Mouse (Mus musculus): Measurements from ENCODE around the gene Snd1.
"Not testable (repeated sequence)": the region's sequence is repeated elsewhere in the genome, so short reads cannot be mapped to it uniquely, and the experiment has no call there.

Gene Snd1

GRCm38 (mm10) chr6:28482711-28483315 lies 7.9 kb downstream of the Snd1 start:
- in situ Hi-C loops (cut with MseI, MboI), result no loop called here

GRCm38 (mm10) chr6:28486008-28486407 lies 11.1 kb downstream of the Snd1 start:
- in situ Hi-C loops (cut with MseI, MboI), result no loop called here

DNA sequence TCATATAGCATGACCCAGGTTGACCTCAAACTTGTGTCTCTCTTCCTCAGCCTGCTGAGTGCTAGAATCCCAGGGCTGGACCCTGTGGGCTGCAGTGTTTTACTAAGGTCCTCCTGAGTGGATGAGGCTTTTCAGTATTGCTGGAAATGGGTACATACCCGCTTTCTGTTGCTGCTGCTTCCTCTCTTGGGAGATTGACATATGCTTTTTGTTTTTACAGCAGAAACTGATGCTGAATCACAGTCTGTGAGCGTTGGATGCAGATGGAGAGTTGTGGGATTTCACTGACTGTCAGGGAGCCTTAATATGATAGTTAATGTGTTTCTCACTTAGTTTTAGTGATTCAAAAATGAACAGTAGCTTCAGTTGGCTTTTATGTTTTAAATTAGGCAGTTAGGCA lies 11.5 kb downstream of the Snd1 start:
- in situ Hi-C loops (cut with MseI, MboI), result no loop called here

DNA sequence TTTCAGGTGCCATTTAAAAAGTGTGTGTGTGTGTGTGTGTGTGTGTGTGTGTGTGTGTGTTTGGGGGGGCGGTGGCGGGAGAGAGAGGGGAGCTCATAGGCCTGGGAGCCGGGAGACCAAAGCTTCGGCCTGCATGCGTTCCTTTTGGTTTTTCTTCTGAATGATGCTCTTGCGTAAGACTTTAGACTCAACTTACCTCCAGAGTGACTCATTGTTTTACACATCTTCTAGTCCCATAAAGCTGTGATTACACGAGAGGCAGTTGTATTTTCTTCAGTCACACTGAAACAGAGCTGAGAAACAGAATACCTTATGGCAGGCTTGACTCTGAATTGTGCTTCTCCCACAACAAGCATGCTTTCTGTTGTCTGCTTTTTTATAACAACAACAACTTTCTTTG lies 12.0 kb downstream of the Snd1 start:
- in situ Hi-C loops (cut with MseI, MboI), result no loop called here

- in situ Hi-C loops (cut with MseI, MboI), result no loop called here
These were observed 13.4 kb downstream of the Snd1 start for GRCm38 (mm10) chr6:28488204-28488851.

GRCm38 (mm10) chr6:28490612-28491011 lies 15.7 kb downstream of the Snd1 start:
- in situ Hi-C loops (cut with MseI, MboI), result no loop called here

- in situ Hi-C loops (cut with MseI, MboI), result no loop called here
These were observed 16.3 kb downstream of the Snd1 start for GRCm38 (mm10) chr6:28491198-28491597.

- in situ Hi-C loops (cut with MseI, MboI), result no loop called here
These were observed 22.9 kb downstream of the Snd1 start for GRCm38 (mm10) chr6:28497837-28498236.

DNA sequence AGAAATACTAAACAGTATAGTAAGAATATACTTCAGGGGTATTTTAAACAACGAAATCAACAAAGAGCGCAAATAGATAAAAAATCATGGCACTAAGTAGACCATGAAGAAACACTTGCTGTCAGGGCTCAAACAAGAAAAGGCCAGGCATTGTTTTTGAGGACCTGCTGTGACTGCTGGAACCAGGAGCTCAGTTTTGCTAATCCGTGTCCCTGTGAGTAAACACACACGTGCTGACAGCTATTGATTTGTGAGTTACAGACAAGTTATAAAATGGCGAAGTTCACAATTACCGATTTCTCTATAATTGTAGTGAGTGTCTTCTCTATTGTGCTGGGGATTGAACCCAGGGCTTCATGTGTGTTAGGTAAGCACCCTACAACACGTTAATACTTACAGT lies 27.6 kb downstream of the Snd1 start:
- in situ Hi-C loops (cut with MseI, MboI), result no loop called here

DNA sequence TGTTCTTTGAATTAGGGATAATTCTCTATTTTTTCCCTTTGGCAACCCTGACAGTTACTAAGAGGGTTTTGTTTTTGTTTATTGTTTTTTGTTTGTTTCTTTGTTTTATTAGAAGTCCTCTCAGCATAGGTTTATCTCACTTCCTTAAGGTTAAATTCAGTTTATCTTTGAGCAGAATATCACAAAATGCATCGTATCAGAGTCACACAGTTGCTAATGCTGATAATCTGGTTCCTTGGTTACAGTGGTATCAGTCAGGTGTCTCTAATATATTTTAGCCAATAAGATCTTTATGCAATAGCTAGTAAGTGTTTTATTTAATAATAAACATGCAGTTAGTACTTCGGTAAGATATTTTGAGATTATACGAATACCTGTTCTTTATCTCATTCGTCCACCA lies 28.2 kb downstream of the Snd1 start:
- in situ Hi-C loops (cut with MseI, MboI), result no loop called here

DNA sequence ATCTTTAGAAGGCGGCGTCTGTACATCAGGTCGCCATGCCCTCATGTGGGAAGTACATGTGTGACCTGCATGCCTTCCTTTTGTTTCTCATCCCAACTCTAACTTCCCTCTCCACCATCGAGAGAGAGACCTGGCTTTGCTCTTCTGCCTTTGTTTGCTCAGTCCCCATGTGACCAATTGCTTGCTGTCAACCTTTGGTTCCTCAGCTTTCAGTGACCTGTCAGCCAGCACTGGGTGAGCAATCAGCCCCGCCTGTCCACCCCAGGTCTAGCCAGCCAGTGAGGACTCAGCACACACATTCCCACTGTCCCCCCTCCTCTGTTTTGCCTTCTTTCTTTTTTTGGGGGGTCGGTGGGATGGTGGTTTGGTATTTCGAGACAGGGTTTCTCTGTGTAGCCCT lies 29.7 kb downstream of the Snd1 start:
- in situ Hi-C loops (cut with MseI, MboI), result no loop called here

DNA sequence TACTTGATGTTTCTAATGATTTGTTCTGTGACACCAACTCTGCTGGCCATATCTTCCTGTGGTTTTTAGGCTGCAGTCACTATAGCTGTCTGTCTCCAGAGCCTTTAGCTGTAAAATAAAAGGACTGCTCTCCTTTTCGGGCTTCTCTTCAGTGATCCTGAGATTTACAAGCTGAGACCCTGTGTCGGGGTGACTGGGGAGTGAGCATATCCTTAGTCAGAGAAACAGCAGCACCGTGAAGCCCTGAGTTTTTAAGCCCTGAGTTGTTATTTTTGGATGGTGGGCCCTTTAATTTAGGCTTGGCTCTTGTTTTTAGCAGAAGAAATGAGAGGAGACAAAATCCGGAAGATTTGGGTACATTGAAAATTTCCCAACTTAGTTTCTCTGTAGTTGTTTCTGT lies 32.8 kb downstream of the Snd1 start:
- in situ Hi-C loops (cut with MseI, MboI), result no loop called here

DNA sequence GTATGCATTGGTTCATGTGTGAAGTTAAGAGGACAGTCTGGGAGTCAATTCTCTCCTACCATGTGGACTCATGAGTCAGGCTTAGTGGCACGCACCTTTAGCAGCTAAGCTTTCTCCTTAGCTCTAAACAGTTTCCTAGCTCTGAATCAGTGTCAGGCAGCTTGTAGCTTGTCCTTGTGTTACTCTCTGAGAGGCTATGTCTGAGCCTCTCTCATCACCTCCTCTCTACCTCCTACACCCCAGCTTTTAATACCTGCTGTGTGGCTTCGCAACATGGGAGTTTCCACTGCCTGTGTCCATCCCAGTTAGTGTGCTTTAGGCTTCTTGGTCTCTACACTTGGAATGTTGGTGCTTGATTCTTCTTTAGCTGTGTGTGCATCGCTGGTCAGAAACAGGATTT lies 39.3 kb downstream of the Snd1 start:
- in situ Hi-C loops (cut with MseI, MboI), result no loop called here

DNA sequence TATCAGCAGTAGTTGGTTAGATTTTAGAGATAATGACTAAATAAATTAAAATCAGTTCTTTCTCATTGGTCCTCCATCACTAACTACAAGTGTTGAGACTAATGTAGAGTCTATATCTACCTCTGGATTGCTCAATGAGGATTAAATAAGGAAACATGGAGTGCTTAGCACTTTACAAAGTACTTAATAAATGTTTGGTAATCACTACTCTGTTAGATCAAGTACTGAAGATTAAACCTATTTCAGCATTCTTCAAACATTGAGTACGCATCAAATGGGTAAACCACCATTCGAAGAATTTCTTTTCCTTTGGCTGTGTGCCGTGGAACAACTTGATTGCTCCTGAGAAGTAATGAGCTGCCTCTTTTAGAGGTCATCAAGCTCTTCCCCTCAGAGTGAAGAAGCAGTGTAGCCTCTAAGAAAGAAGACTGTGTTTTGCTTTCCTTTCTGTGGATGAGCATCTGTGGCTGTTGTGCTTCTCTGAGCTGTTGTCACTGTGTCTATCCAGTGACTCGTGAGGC lies 40.0 kb downstream of the Snd1 start:
- in situ Hi-C loops (cut with MseI, MboI), result no loop called here

- in situ Hi-C loops (cut with MseI, MboI), result no loop called here
These were observed 41.7 kb downstream of the Snd1 start for GRCm38 (mm10) chr6:28516618-28517017.

DNA sequence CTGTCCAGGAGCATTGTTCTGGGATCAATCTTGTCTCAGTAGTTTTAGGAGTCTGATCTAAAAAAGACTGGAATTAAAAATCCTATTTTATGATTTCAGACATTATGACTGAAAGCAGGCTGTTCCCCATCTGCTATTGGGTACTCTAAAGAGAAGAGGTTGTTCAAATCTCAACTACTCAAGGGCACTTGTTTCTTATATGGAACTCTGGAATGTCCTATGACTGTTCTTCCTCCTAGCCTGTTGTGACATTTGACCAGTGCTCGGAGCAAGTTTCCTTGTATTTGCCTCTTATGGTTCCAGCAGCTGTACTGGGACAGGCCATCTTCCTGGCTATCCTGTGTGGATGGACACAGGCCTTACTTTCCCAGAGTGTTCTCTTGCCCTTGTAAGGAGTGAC lies 42.1 kb downstream of the Snd1 start:
- in situ Hi-C loops (cut with MseI, MboI), result no loop called here

DNA sequence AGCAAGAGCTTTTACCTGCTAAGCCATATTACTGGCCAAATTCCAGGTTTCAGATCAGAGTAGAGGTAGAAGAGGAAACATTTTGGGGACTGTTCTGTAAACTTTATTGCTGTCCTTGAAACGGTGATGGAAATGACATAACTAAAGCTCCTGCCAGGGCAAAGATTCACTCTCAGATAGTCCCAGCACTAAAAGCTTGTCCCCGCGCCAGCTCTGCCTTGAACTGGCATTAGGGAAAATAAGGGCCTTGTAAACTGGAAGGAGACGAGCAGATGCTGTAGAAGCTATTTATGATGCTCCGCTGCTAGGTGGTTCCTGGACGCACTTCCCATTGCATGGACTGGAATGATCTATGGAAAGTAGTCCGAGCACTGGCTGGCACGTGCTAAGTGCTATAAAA lies 44.5 kb downstream of the Snd1 start:
- in situ Hi-C loops (cut with MseI, MboI), result no loop called here

DNA sequence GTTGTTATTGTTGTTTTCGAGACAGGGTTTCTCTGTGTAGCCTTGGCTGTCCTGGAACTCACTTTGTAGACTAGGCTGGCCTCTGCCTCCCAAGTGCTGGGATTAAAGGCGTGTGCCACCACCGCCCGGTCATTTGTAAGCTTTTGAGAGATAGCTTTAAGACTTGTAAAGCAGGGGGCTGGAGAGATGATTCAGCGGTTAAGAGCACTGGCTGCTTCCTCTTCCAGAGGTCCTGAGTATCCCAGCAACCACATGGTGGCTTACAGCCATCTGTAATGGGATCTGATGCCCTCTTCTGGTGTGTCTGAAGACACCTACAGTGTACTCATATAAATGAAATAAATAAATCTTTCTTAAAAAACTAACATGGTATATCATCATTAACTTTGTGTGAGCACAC lies 45.8 kb downstream of the Snd1 start:
- in situ Hi-C loops (cut with MseI, MboI), result not testable (repeated sequence)

DNA sequence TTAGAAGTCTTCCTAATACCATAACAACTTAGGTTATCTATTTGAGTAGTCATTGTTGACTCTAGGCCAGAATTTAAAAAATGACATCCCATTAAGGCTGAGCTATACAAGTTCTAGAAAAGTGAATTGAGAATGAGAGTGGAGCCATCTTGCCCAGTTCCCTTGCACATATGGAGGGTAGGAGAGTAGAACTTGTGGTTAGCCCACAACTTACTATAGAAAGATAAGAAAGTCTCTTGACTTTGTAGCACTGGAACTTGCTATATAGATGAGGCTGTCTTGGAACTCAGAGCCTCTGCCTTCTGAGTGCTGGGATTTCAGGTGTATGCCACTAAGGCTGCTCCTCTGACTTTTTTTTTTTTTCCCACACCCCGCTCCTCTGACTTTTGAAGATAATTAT lies 46.5 kb downstream of the Snd1 start:
- in situ Hi-C loops (cut with MseI, MboI), result no loop called here

DNA sequence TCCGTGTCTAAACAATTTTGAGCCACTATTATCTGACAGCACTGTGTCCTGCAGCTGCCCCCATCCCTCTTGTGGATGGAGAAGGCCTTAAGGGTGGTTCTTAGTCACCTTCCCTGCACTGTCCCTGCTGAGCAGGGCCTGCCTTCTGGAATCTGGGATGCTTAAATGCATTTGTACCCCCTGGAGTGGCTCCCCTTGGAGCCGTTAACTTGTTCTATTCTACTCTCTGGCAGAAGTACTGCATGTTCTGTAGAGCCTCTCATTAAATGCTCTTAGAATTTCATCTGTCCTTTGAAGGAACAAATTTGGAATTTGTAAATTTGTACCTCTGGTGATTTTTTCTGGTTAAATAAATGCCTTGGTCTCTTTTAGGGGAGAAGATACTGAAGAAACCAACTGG lies 50.6 kb downstream of the Snd1 start:
- in situ Hi-C loops (cut with MseI, MboI), result no loop called here

DNA sequence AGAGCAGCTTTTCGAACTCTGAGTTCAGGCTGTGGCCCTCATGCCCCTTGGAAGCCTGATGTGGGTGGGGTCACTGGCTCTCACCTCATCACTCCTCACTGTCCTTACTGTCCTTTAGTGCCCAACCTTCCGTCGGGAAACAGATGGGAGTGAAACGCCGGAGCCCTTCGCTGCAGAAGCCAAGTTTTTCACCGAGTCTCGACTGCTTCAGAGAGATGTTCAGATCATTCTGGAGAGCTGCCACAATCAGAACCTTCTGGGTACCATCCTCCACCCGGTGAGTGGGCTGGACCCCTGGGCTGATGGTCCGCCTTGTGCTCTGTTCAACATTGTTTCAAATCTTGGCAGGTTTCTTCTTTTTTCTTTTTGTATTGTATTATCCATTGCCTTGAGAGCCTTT lies 52.5 kb downstream of the Snd1 start:
- in situ Hi-C loops (cut with MseI, MboI), result no loop called here

GRCm38 (mm10) chr6:28528208-28528607 lies 53.3 kb downstream of the Snd1 start:
- in situ Hi-C loops (cut with MseI, MboI), result no loop called here

DNA sequence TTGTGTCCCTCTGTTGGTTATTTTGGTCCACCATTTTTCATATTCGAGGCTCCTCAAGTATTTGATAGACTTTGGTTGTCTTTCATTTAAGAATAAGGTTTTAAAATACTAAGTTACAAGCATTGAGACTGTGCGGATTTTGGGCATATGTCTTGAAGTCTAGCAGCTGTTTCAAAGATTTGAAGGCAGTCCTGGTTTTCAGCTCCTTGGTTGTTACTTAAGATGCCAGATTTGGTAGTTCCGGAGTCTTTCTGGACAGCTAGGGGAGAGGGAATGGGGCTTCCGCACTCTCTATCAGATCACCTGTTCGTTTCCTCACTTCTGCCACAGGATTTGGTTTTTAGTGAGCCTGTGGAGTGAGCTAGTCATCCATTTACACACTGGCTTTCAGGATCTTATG lies 61.5 kb downstream of the Snd1 start:
- in situ Hi-C loops (cut with MseI, MboI), result no loop called here
